Mouse (Mus musculus) heart, postnatal 4 days (tissue): Measurements from ENCODE around the gene Zfp973. TPM values are rescaled to one million over a fixed set of nuclear protein-coding genes. Genes with fewer than 3 reads are reported as not detected.
"Not testable (repeated sequence)": the region's sequence is repeated elsewhere in the genome, so short reads cannot be mapped to it uniquely, and the experiment has no call there.

Source experiments
- DNase-seq: peaks from one replicate; pipeline ENCODE4 v3.0.0; 2021
- total RNA-seq, 2 experiments: library from RNA; stranded (reverse); gene quantifications; 2 replicates each; pipeline ENCODE4 v1.2.3; 2021

Zfp973 gene
- 1 to 10 TPM; 8.3 to 8.7 TPM for total RNA-seq

DNA sequence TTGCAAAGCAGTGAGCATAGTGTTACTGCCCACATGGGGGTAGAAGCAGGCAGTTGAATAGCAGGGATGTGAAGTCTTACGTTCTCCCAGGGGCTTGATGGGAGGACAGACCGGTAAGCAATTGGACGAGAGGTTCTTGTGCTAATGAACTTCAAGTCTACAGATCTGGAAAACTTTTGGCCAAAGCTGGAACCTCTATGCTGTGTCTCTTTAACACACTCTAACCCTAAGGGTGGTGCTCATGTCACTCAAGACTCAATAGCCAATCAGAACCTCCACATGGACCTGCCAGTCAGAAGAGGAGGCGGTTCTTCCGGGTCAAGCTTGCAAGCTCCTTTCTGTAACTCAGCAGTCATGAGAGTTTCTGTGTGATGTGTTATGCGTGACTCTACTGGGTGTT, at the start of gene Zfp973:
Gene Zfp973, plus strand, starts transcription at position 301 of the 400 bp plus-strand sequence.
- not testable (repeated sequence) for DNase-seq

GRCm38 (mm10) chr2:176636244-176636643, 34.1 kb upstream of the Zfp973 start, which contains the start of gene Gm14308:
Gm14308 (minus strand) TSS chr2:176636344.
- not testable (repeated sequence) for DNase-seq

DNA sequence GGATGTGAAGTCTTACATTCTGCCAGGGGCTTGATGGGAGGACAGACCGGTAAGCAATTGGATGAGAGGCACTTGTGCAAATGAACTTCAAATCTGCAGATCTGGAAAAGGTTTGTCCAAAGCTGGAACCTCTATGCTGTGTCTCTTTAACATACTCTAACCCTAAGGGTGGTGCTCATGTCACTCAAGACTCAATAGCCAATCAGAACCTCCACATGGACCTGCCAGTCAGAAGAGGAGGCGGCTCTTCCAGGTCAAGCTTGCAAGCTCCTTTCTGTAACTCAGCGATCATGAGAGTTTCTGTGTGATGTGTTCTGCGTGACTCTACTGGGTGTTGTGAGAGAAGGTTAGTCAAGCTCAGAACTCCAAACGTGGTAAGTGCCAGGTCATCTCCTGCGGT, 37.7 kb downstream of the Zfp973 start, which contains the start of gene Gm14305:
Gene Gm14305, plus strand, starts transcription at position 278 of the 400 bp plus-strand sequence.
- DNase-seq = not testable (repeated sequence)

Other genes starting within 250 kb of the Zfp973 start
- gene Gm14435, start 246.9 kb upstream of the Zfp973 start, total RNA-seq = 10 to 100 TPM in 1 of 2 experiments, 1 to 10 TPM in 1; 10.0 to 11.0 TPM
- gene Gm14434, start 183.7 kb upstream of the Zfp973 start, total RNA-seq = not detected
- not detected for gene Zfp967, start 149.5 kb upstream of the Zfp973 start, total RNA-seq
- 1 to 10 TPM; 1.8 to 3.2 TPM for gene Gm14308, start 34.2 kb upstream of the Zfp973 start, total RNA-seq
- gene Gm14305, start 37.8 kb downstream of the Zfp973 start, total RNA-seq = 1 to 10 TPM; 5.9 to 7.1 TPM
- 1 to 10 TPM; 7.1 to 9.7 TPM for gene Gm14295, start 128.1 kb downstream of the Zfp973 start, total RNA-seq
- not detected for gene Gm14408, start 160.6 kb downstream of the Zfp973 start, total RNA-seq